Mouse (Mus musculus): ENCODE measurements around the gene Sowaha.

Gene Sowaha

GRCm38 (mm10) chr11:53479783-53480301, at the start of gene Sowaha, which contains the start of gene Gm9945:
Gene Sowaha, minus strand, starts transcription at chr11:53480274.
Gene Gm9945, plus strand, starts transcription at chr11:53480166.
- DNase-seq (ENCODE audit: low read depth, low spot score): no peak

GRCm38 (mm10) chr11:53529253-53529557, 49.1 kb upstream of the Sowaha start:
- no peak for DNase-seq (ENCODE audit: low read depth, low spot score)

GRCm38 (mm10) chr11:53528397-53529252, 48.6 kb upstream of the Sowaha start:
- no peak for DNase-seq (ENCODE audit: low read depth, low spot score)

DNA sequence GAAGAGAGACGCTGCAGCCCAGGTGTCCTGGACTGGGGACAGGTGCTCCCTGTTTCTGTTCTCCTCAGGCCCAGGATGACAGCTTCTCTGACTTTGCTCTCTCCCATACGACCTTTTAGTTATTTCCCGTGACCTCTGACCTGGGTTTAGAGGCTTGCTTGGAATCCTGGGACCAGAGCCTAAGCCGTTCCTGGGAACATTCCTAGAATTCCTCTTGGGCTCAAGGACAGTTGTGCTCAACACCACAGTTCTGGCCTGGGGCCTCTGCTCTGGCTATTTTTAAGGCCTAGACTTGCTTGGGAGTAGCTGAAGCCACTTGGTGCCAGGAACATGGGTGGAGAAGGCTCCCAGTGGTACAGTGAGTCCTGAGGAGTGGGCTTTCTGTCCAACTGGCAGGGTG, 45.4 kb upstream of the Sowaha start:
- DNase-seq (ENCODE audit: low read depth, low spot score): no peak

- DNase-seq (ENCODE audit: low read depth, low spot score): no peak
Observed at GRCm38 (mm10) chr11:53524905-53525304, 44.8 kb upstream of the Sowaha start.

DNA sequence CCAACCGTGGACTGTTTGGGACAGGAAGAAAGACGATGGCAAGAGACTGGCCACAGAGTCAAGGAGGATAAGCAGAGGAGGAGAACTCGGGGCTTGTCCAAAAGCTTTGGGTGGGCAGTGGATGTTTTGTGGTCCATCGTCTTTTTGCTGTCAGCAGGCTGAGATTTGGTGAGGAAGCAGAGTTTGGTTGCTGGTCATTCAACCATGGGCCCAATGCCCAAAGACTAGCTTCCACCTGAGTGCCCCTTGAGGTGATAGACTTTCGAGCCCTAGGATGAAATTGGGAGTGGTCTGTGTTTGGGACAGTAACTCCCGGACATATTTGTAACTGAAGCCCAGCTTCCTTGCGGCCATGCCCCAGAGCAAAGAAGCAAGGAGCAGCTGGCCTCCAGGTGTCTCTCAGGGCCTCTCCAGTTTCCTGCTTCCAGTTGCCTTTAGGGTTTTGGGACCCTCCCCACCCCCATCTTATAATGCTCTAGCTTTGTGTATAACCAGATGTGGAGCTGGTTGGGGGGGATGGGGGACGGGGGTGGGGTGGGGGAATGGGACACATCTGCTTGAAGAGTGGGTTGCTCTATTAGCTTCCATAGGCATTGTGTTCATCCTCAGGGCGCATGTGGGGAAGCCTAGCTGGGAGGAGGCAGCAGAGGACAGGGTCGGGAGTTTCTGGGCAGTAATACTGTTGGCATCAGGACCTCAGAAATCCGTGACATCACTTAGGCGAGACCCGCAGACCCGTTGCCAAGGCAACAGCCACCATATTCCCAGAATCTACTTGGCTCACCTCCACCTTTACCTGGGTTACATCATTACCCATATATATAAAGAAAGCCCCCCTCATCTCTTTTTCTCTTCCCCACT, 43.7 kb upstream of the Sowaha start:
- peak; percentile 67 for DNase-seq (ENCODE audit: low read depth, low spot score)

GRCm38 (mm10) chr11:53522930-53523329, 42.9 kb upstream of the Sowaha start:
- no peak for DNase-seq (ENCODE audit: low read depth, low spot score)

- no peak for DNase-seq (ENCODE audit: low read depth, low spot score)
Observed at GRCm38 (mm10) chr11:53522362-53522761, 42.3 kb upstream of the Sowaha start.

DNA sequence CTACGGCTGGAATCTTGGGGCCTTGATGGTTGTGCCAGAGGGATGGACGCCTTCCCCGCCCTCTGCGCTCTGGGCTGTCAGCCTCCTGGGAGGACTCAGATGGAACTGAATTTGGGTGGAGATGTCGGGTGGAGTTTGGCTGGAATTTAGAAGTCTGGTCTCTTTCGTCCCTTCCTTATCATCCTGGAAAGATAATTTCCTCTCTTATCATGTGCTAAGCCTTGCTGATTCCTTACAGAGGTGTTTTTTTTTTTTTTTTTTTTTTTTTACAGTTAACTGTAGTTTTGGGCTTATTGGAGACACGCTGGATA, 41.7 kb upstream of the Sowaha start:
- no peak for DNase-seq (ENCODE audit: low read depth, low spot score)

- no peak for DNase-seq (ENCODE audit: low read depth, low spot score)
Observed at GRCm38 (mm10) chr11:53521120-53521820, 41.2 kb upstream of the Sowaha start.

GRCm38 (mm10) chr11:53520122-53520978, 40.3 kb upstream of the Sowaha start:
- DNase-seq (ENCODE audit: low read depth, low spot score): no peak

DNA sequence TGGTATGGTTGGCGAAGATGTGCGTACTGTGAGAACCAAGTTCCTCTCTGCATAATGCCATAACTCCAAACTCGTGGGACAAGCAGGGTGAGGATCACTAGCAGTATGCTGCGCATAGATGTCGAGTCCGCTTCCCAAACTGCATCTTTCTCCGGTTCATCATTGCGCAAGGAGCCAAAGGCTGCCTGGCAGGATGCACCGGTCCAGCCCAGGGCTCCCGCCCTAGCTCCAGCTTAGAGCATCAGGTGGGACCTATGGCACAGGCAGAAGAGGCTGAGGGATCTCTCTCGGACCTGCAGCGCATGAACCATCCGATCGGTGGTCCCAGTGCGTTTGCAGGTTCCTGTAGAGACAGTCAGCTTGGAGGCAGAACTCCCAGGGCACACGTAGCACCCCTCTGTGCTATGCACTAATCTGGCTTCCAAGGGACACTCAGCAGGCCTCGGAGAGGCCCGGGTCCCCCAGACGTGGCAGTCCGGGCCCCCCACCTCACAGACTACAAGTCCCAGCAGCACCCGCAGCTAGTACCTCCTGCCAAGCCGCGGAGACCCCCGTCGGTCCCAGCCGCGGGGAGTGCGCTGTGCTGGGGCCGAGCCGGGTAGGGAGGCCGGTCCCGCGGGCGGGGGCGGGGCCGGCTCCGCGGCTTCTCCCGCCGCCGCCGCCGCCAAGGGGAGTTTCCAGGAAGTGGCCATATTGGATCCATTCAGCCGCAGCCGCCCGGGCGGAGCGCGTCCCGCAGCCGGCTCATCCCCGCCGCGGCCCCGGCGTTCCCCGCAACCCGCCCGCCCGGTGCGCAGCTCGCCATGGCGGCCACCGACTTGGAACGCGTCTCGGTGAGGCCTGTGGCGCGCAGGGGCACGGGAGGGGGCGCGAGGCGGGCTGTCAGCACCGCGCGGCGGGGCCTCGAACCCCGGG, 39.4 kb upstream of the Sowaha start, which contains the start of gene Sept8:
Gene Sept8, plus strand, starts transcription at position 51 of the 915 bp plus-strand sequence.
- DNase-seq (ENCODE audit: low read depth, low spot score): no peak

- no peak for DNase-seq (ENCODE audit: low read depth, low spot score)
Observed at GRCm38 (mm10) chr11:53518759-53519158, 38.7 kb upstream of the Sowaha start.

- DNase-seq (ENCODE audit: low read depth, low spot score): no peak
Observed at GRCm38 (mm10) chr11:53516775-53517627, 36.9 kb upstream of the Sowaha start.

DNA sequence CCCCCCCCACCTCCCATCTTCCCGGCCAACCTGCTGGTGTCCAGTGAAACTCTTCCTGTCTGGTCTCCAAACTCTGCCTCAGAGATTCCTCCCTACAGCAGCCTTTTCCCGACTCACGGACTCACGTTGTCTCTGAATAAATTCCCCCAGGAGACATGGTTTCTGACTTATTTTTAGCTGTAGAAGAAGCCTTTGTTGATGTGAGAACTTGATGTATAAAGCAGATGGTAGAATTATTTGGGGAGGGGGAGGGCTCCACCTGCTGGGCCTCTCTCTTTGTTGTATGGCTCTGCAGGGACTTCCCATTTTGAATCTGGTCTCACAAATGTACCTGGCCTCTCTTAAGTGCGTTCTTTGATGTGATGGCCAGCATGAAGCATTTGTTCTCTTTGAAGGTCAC, 30.3 kb upstream of the Sowaha start:
- DNase-seq (ENCODE audit: low read depth, low spot score): no peak

GRCm38 (mm10) chr11:53508591-53508990, 28.5 kb upstream of the Sowaha start:
- DNase-seq (ENCODE audit: low read depth, low spot score): no peak

DNA sequence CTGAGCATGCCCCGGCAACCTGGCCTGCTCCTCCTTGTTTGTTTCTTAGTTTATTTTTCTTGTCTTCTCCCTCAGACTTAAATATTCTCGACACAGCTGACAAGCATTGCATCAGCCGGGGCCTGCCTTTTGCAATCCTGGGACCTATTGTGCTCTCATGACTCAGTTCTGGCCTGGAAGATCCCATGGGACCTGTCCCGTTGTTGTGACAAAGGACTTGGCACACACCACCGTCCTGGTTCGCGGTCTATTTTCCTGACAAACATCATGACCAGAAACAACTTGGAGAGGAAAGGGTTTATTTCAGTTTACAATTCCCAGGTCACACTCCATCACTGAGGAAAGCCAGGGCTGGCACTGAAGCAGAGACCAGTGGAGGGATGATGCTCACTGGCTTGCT, 28.1 kb upstream of the Sowaha start:
- no peak for DNase-seq (ENCODE audit: low read depth, low spot score)

DNA sequence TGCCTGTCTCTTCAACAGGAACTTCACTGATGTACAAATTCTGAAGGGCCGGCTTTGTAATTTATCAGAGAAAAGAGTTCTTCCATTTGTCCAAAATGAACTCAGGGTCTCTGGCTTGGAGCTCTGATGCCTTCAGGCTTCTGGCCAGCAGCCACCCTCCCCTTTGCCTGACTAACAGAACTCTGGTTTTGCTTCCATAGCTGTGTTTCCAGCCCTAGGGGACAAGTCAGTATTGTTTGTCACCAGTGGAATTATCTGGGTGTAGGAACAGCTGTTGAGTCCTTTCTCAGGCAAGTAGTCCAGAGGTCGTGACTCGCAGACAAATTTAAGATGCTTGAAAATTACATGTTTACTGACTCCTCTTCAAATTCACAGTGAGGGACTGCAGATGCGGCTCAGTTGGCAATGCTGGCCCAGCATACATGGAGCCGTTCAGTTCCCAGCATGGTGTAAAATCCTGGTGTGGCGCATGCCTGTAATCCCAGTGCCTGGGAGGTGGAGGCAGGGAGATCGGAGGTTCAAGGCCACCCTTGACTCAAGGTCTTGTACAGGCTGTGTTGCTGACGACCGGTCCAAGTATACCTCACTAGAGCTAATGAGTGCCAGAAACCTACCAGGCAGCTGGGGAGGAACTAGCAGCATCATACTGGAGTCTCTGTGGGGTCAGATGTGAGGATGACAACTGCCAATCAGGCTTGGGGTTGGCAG, 27.2 kb upstream of the Sowaha start:
- DNase-seq (ENCODE audit: low read depth, low spot score): no peak
